Mouse (Mus musculus): ENCODE results near the gene Ckap2.
"Not testable (repeated sequence)": the region's sequence is repeated elsewhere in the genome, so short reads cannot be mapped to it uniquely, and the experiment has no call there.

Ckap2 gene

GRCm38 (mm10) chr8:22149643-22150344, 35.8 kb downstream of the Ckap2 start:
- no peak for DNase-seq (ENCODE audit: low spot score in 2 of 2)

DNA sequence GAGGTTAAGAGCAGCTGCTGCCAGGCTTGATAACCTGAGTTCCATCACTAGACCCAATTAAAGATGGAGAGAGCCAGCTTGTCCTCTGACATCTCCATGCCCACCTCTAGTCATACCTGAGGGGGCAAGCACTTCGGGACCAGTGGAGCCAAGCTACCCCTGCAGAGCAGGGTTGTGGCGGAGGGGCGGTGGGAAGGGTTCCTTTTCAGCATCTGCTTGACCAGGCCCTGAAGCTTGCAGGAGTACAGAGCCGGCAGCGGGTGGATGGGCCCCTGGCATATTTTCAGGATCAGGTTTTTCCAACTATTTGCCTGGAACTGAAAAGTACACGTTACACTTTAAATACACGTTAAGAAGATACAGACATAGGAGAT, 37.3 kb downstream of the Ckap2 start:
- DNase-seq (ENCODE audit: low spot score in 2 of 2): no peak

GRCm38 (mm10) chr8:22147706-22148366, 37.8 kb downstream of the Ckap2 start:
- DNase-seq (ENCODE audit: low spot score in 2 of 2): no peak

DNA sequence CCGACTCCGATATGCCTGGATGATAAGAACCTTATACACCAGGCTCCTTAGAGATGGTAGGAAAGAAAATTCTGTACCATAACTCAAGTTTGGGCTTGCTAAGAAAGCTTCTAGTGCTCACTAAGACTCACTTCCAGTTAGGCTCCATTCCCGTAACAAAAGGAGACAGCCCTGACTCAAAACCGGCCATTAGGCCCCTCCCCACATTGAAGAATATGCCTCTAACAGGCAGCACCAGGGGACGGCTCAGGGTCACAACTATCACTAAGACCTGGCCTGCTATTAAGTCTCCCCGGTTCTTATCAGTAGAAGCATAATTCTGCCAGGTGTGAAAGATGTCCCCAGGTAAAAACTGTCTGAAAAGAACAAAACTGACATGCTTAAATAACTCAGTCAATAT, 39.8 kb downstream of the Ckap2 start:
- DNase-seq (ENCODE audit: low spot score in 2 of 2): no peak

GRCm38 (mm10) chr8:22143764-22144491, 41.7 kb downstream of the Ckap2 start:
- no peak for DNase-seq (ENCODE audit: low spot score in 2 of 2)

DNA sequence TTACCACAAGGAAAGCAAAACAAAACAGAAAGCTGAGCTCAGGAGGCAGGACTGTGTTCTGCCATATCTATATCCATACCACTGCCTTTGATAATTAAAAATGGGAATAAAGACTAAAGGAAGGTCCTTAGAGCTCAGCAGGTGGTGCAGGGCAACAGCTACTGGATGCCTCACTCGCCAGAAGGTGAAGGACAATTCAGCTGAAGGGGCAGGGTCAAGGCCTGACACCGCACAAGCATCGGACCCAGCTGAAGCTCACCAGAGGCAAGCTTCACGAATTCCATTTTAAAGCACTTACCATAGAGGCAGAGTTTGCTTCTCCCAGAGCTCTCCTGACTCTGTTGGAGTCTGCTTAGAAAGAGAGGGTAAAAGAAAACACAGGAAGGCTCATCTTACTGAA, 43.0 kb downstream of the Ckap2 start:
- DNase-seq (ENCODE audit: low spot score in 2 of 2): no peak

DNA sequence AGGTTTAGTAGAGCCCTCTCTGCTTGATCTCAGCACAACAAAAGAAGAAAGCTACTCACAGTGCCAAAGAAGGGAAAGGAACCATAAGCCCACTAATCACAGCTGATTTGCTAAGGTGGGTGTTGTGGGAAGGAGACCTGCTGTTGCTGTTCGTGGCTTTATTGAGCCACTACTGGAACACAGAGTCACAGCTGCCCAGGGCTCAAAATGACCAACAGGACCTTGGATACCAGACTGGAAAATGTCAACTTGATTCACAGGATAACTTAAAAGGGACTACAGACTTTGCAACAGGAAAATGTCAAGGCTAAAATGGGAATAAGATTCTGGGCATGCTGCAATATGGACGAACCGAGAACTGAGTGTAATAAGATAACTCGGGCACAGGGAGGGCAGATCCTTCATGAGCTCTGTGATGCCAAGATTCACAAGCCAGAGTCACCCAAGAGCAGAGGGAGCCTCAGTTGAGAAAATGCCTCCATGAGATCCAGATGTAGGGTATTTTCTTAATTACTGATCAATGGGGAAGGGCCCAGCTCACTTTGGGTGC, 43.7 kb downstream of the Ckap2 start:
- no peak for DNase-seq (ENCODE audit: low spot score in 2 of 2)

DNA sequence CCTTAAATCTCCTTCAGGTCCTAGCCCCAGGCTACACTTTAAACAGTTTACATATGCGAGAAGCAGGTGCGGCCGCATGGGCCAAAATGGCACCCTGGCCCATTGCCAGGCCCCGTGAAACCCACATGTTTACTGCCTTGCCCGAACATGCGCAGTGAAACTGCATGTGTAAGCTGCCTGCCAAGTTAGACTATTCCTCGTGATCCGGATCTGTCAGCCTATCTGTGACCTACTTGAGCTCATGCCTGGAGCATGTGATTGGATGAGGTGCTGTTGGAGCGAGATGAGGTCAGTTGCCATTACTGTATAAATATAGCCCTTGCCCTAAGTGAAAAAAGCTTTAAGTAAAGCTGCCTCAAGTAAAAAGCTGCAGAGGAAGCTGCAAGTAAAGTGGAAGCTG, 49.2 kb downstream of the Ckap2 start:
- not testable (repeated sequence) for DNase-seq (ENCODE audit: low spot score in 2 of 2)

GRCm38 (mm10) chr8:22134750-22135135, 50.9 kb downstream of the Ckap2 start:
- no peak for DNase-seq (ENCODE audit: low spot score in 2 of 2)

- DNase-seq (ENCODE audit: low spot score in 2 of 2): no peak
These were observed 51.4 kb downstream of the Ckap2 start for GRCm38 (mm10) chr8:22134078-22134749.

GRCm38 (mm10) chr8:22132062-22132461, 53.6 kb downstream of the Ckap2 start:
- no peak for DNase-seq (ENCODE audit: low spot score in 2 of 2)

- peak; percentile 6 to 19 for DNase-seq (ENCODE audit: low spot score in 2 of 2)
These were observed 61.1 kb downstream of the Ckap2 start, which contains the start of gene Nek5 for GRCm38 (mm10) chr8:22124220-22125152. Gene Nek5, minus strand, starts transcription at chr8:22125053.

All from thymus, postnatal 10 days (tissue).